Mouse (Mus musculus) intestine, embryonic 15.5 days (tissue): ENCODE results near the gene Spi1. TPM values are rescaled to one million over a fixed set of nuclear protein-coding genes. Genes with fewer than 3 reads are reported as not detected.
A peak's percentile ranks its signal among the peaks of the same experiment; 100 is the strongest.

Experiments used
- ATAC-seq: fragments of 200-750 bp; cut with Nextera tagmentation; 2 replicates; pipeline ENCODE4 v1.8.0; 2017; ENCODE audit warnings: moderate TSS enrichment, moderate library complexity
- H3K27ac ChIP-seq: fragments of 300-500 bp; sonication (generic); 2 replicates; pipeline ENCODE4 v1.5.1; 2015; ENCODE audit warnings: mild to moderate bottlenecking, inconsistent platforms
- H3K27me3 ChIP-seq: fragments of 300-500 bp; sonication (generic); replicated peaks from 2 replicates; pipeline ENCODE4 v1.6.1; 2015; ENCODE audit warnings: inconsistent platforms
- H3K36me3 ChIP-seq: fragments of 300-500 bp; sonication (generic); 2 replicates; pipeline ENCODE4 v1.6.1; 2015; ENCODE audit warnings: inconsistent platforms
- H3K4me1 ChIP-seq: fragments of 300-500 bp; sonication (generic); replicated peaks from 2 replicates; pipeline ENCODE4 v1.6.1; 2015; ENCODE audit warnings: inconsistent platforms
- H3K4me2 ChIP-seq: fragments of 300-500 bp; sonication (generic); replicated peaks from 2 replicates; pipeline ENCODE4 v1.6.1; 2015; ENCODE audit warnings: mild to moderate bottlenecking, inconsistent platforms
- H3K4me3 ChIP-seq: fragments of 300-500 bp; sonication (generic); replicated peaks from 2 replicates; pipeline ENCODE4 v1.5.1; 2015; ENCODE audit warnings: inconsistent platforms
- H3K9ac ChIP-seq: fragments of 300-500 bp; sonication (generic); 2 replicates; pipeline ENCODE4 v1.6.1; 2015; ENCODE audit warnings: inconsistent platforms
- H3K9me3 ChIP-seq: fragments of 300-500 bp; sonication (generic); 2 replicates; pipeline ENCODE4 v1.6.1; 2016; ENCODE audit warnings: inconsistent platforms
- WGBS: fragments of 180-500 bp; shearing (Covaris S2); methylation state at CpG from one replicate; pipeline ENCODE4 v1.1.7; 2015; 5-methylcytosine and 5-hydroxymethylcytosine counted together
- polyA plus RNA-seq: library from polyadenylated mRNA; unstranded; fragments of >200 nt; fragmentation: Nextera tagmentation; extraction: Ambion mirVana; gene quantifications from 2 replicates; pipeline ENCODE4 v1.2.1, GENCODE M21; 2015

Spi1 gene
- polyA plus RNA-seq, 1 experiment from 2014 or later: 7.9 TPM

DNA sequence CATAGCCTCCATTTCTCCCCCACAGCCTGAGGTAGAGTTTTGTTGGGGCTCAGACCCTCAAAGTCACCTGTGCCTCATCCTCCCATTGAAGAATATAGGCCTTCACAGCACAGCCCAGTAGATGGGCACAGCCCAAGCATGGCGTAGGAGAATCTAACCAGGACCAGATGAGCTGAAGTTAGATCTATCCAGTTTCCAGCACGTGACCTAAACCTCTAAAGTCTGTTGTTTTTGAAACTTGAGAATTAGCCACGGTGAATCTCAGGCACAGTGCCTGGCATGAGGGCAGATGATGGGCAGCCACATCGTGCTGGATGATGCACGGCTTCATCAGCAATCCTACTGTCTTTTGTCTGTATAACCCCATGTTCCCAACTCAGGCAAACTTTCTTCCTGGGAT is 23.8 kb upstream of the Spi1 start:
- Histone ChIP-seq H3K4me2 (no peak overlapping the region), H3K27ac (no peak overlapping the region), H3K9me3 (no peaks in the 10 kb centered on the region), H3K27me3 (no peaks in the 10 kb centered on the region), H3K36me3 (peaks cover 45% of the 10 kb centered on the region), H3K4me1 (peaks cover 14% of the 10 kb centered on the region), H3K4me3 (no peak overlapping the region), H3K9ac (no peak overlapping the region)
- no peak for ATAC-seq
- WGBS: 86% methylated on average over 5 of the region's 5 CpGs

DNA sequence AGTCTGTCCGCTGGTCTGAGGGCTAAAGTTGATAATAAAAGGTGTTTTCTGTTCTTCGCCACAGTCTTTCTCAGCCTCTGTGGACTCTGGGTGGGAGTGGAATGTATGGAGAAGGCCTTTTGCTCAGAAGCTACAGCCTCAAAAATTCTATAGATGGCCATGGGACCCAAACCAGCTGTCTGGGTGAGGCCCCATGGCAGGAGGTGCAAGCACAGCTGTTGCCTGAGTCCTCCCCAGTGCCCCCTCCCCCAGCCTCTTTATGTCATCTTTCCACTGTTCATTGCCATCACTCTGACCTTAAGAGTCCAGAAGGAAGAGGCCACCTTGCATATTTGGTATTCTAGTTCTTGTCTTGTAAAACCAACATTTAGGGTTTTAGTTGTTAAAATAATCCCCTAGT is 22.8 kb upstream of the Spi1 start:
- H3K27ac ChIP-seq: no peak overlapping the region
- no peaks in the 10 kb centered on the region for H3K9me3 ChIP-seq
- H3K4me2 ChIP-seq: no peak overlapping the region
- peaks cover 50% of the 10 kb centered on the region for H3K36me3 ChIP-seq
- ATAC-seq: no peak
- no peaks in the 10 kb centered on the region for H3K27me3 ChIP-seq
- H3K9ac ChIP-seq: no peak overlapping the region
- no peak overlapping the region for H3K4me3 ChIP-seq
- whole genome bisulfite sequencing: 93% methylated on average over 2 of the region's 2 CpGs
- H3K4me1 ChIP-seq: peaks cover 14% of the 10 kb centered on the region

GRCm38 (mm10) chr2:91060544-91061355 is 21.4 kb upstream of the Spi1 start:
- H3K4me2 ChIP-seq: no peak overlapping the region
- peaks cover 44% of the 10 kb centered on the region for H3K36me3 ChIP-seq
- no peaks in the 10 kb centered on the region for H3K27me3 ChIP-seq
- H3K27ac ChIP-seq: no peak overlapping the region
- WGBS: 82% methylated on average over 10 of the region's 10 CpGs
- no peak overlapping the region for H3K9ac ChIP-seq
- no peaks in the 10 kb centered on the region for H3K9me3 ChIP-seq
- ATAC-seq: peak; percentile 34; the same call in 1 of the 2 replicates
- peaks cover 7% of the 10 kb centered on the region; the same call in 1 of the 2 replicates for H3K4me1 ChIP-seq
- H3K4me3 ChIP-seq: no peak overlapping the region

GRCm38 (mm10) chr2:91061849-91062481 is 20.2 kb upstream of the Spi1 start:
- peak overlapping the region; percentile 34; the same call in 1 of the 2 replicates for H3K27ac ChIP-seq
- H3K9me3 ChIP-seq: no peaks in the 10 kb centered on the region
- no peak overlapping the region for H3K4me3 ChIP-seq
- peak; percentile 20; the same call in 1 of the 2 replicates for ATAC-seq
- no peak overlapping the region for H3K9ac ChIP-seq
- H3K4me2 ChIP-seq: no peak overlapping the region
- H3K36me3 ChIP-seq: peaks cover 42% of the 10 kb centered on the region
- peaks cover 7% of the 10 kb centered on the region; the same call in 1 of the 2 replicates for H3K4me1 ChIP-seq
- WGBS: 74% methylated on average over 6 of the region's 6 CpGs
- H3K27me3 ChIP-seq: no peaks in the 10 kb centered on the region

DNA sequence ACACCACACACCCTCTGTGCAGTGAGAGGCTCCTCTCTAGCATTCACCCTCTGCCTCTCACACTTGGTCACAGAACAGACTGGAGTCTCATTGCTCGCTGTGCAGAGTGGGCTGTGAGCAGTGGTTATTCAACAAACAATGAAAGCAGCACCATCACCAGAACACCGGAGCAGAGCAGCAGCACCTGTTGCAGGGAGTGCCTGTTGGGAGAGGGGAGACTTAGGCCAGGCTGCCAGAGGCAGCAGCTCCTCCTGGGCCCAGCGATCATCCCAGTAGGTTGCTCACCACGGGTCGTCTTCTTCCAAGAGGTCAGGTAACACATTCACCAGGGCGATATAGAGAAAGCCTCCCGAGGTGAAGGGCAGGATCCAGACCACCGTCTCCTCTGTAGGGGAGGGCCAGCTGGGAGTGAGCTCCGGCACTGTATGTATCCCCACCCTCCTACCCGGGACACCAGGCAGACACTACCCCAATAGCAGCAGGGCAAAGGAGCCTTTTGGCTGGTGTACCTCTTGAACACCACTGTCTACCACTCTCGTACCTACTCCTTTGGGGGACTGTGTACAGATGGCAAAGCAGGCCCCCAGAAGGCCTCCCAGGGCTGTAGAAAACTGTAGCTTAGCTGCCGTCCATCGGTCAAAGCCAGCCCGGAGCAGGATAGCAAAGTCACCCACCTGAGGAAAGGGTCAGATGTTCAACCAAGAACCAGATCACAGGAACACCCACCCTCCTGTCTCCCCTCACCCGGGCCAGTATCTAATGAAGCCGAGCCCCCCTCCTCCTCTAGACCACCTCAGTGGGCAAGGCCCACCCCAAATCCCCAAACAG is 19.2 kb upstream of the Spi1 start:
- WGBS: 88% methylated on average over 16 of the region's 16 CpGs
- H3K27me3 ChIP-seq: no peaks in the 10 kb centered on the region
- no peak overlapping the region for H3K4me3 ChIP-seq
- no peaks in the 10 kb centered on the region for H3K9me3 ChIP-seq
- ATAC-seq: no peak
- H3K9ac ChIP-seq: no peak overlapping the region
- H3K36me3 ChIP-seq: peaks cover 34% of the 10 kb centered on the region
- 0 out of 2 replicates have a peak overlapping the region, but pooled peaks have one; percentile 34 for H3K27ac ChIP-seq
- peaks cover 7% of the 10 kb centered on the region; the same call in 1 of the 2 replicates for H3K4me1 ChIP-seq
- H3K4me2 ChIP-seq: no peak overlapping the region

- Histone ChIP-seq H3K27ac (no peak overlapping the region), H3K36me3 (peaks cover 23% of the 10 kb centered on the region), H3K4me3 (no peak overlapping the region), H3K9me3 (no peaks in the 10 kb centered on the region), H3K4me1 (peaks cover 19% of the 10 kb centered on the region; the same call in 1 of the 2 replicates), H3K4me2 (no peak overlapping the region), H3K27me3 (no peaks in the 10 kb centered on the region), H3K9ac (no peak overlapping the region)
- 85% methylated on average over 6 of the region's 6 CpGs for WGBS
- no peak for ATAC-seq
Measured at GRCm38 (mm10) chr2:91064211-91064610, 18.0 kb upstream of the Spi1 start.

DNA sequence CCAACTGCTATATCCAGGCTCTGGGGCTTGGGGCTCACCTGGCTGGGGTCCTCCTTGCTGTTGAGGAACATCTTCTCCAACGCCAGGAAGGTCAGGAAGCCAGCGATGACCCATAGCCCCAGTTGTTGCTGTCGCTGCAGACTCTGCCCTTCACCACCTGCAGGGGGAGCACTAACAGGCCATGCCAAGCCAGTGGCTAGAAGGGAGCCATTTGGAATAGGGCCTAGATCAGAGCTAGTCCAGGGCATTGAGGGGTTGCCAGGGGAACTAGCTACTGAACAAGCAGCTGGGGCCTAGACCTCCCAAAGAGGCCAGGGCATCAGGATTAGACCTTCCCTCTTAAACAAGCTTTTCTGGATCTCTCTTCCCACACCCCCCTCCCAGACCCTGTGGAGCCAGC is 16.6 kb upstream of the Spi1 start:
- H3K4me2 ChIP-seq: no peak overlapping the region
- peaks cover 22% of the 10 kb centered on the region for H3K36me3 ChIP-seq
- no peaks in the 10 kb centered on the region for H3K9me3 ChIP-seq
- no peak for ATAC-seq
- no peak overlapping the region for H3K27ac ChIP-seq
- 48% methylated on average over 3 of the region's 3 CpGs for WGBS
- H3K27me3 ChIP-seq: no peaks in the 10 kb centered on the region
- peaks cover 21% of the 10 kb centered on the region; the same call in 1 of the 2 replicates for H3K4me1 ChIP-seq
- H3K9ac ChIP-seq: no peak overlapping the region
- H3K4me3 ChIP-seq: no peak overlapping the region

- WGBS: 97% methylated on average over 3 of the region's 3 CpGs
- H3K4me2 ChIP-seq: no peak overlapping the region
- H3K9ac ChIP-seq: no peak overlapping the region
- no peak overlapping the region for H3K4me3 ChIP-seq
- H3K36me3 ChIP-seq: peaks cover 22% of the 10 kb centered on the region
- H3K27ac ChIP-seq: no peak overlapping the region
- H3K4me1 ChIP-seq: peaks cover 26% of the 10 kb centered on the region
- no peaks in the 10 kb centered on the region for H3K9me3 ChIP-seq
- no peaks in the 10 kb centered on the region for H3K27me3 ChIP-seq
- ATAC-seq: no peak
Measured at GRCm38 (mm10) chr2:91066455-91066854, 15.7 kb upstream of the Spi1 start.

GRCm38 (mm10) chr2:91068162-91068871 is 13.9 kb upstream of the Spi1 start:
- H3K27me3 ChIP-seq: no peaks in the 10 kb centered on the region
- peaks cover 19% of the 10 kb centered on the region for H3K4me1 ChIP-seq
- no peaks in the 10 kb centered on the region for H3K9me3 ChIP-seq
- peak overlapping the region; percentile 76 for H3K4me2 ChIP-seq
- H3K4me3 ChIP-seq: peak overlapping the region; percentile 61; the same call in 1 of the 2 replicates
- ATAC-seq: no peak
- H3K36me3 ChIP-seq: peaks cover 17% of the 10 kb centered on the region
- peak overlapping the region; percentile 6; the same call in 1 of the 2 replicates for H3K9ac ChIP-seq
- 61% methylated on average over 13 of the region's 13 CpGs for WGBS
- H3K27ac ChIP-seq: 0 out of 2 replicates have a peak overlapping the region, but pooled peaks have one; percentile 22

DNA sequence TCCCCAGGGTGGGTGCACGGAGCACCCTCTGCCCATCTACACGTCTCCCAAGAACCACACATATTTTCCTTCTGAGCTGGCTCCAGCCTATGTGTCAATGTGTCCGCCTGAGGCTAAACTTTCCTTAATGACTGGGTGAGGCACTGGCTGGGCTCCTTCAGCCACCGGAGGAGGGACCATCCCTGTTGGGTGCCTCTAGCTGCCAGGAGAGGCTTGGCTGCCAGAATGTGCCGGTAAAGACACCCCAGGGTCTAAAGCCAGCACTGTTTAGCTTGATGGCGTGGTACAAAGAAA is 13.4 kb upstream of the Spi1 start:
- Histone ChIP-seq H3K27me3 (no peaks in the 10 kb centered on the region), H3K9ac (peak overlapping the region; percentile 6; the same call in 1 of the 2 replicates), H3K36me3 (peaks cover 17% of the 10 kb centered on the region), H3K4me1 (peaks cover 19% of the 10 kb centered on the region), H3K4me3 (peak overlapping the region; percentile 61), H3K4me2 (peak overlapping the region; percentile 76), H3K9me3 (no peaks in the 10 kb centered on the region), H3K27ac (0 out of 2 replicates have a peak overlapping the region, but pooled peaks have one; percentile 22)
- ATAC-seq: no peak
- WGBS: 48% methylated on average over 6 of the region's 6 CpGs

DNA sequence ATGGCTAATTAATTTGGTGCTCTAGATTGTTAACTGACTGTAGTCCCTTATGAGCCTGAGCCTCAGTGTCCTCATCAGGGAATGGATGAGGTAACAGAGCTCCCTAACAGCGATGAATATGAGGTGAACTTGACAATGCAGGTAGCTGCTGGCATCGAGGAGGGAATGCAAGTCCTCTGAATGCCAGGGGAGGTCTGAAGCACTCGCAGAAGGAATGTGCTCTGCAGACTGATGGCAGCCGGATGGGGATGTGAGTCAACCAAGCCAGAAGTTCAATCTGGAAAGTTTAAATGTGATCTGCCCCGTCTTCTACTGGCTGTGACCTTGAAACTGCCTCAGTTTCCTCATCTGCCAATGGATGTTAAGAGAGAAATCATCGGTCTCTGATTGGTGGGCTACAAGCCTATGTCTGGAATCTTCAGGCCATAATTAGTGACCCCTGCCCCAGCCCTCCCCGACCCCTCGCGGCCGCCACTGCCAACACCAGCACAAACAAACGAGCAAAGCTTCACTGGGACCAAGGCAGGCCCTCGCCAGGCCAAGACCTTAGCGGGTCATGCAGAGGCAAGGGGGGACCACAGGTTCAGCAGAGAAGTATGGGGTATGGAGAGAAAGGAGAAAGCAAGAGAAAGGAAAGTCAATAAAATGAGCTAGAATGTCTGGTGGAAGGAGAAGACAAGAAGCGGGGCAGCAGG is 12.7 kb upstream of the Spi1 start:
- no peak; the same call in 1 of the 2 replicates for ATAC-seq
- Histone ChIP-seq H3K9me3 (no peaks in the 10 kb centered on the region), H3K4me3 (peak overlapping the region; percentile 61), H3K27me3 (no peaks in the 10 kb centered on the region), H3K9ac (peak overlapping the region; percentile 54), H3K4me1 (peaks cover 19% of the 10 kb centered on the region), H3K36me3 (peaks cover 11% of the 10 kb centered on the region; the same call in 1 of the 2 replicates), H3K4me2 (peak overlapping the region; percentile 76), H3K27ac (peak overlapping the region; percentile 86)
- 6% methylated on average over 14 of the region's 14 CpGs for WGBS
